Mouse (Mus musculus) adrenal gland, postnatal 0 days (tissue): Measurements from ENCODE around the gene Mtmr10. TPM values are rescaled to one million over a fixed set of nuclear protein-coding genes. Genes with fewer than 3 reads are reported as not detected.

Source experiments
- microRNA-seq: library from miRNA; unstranded; fragments of <30 nt; microRNA quantifications from one replicate; pipeline ENCODE4, GENCODE M21; 2016; ENCODE audit warnings: borderline replicate concordance; ENCODE audit not compliant: insufficient number of aligned reads
- polyA plus RNA-seq: library from polyadenylated mRNA; unstranded; fragments of >200 nt; fragmentation: Nextera tagmentation; extraction: Ambion mirVana; gene quantifications from 2 replicates; pipeline ENCODE4 v1.2.1, GENCODE M21; 2015

Mtmr10 gene
- 5.1 and 6.7 TPM in 2 replicates for polyA plus RNA-seq

GRCm38 (mm10) chr7:64287414-64288091 is at the start of gene Mtmr10:
Gene Mtmr10, plus strand, starts transcription at chr7:64287653.

GRCm38 (mm10) chr7:64373830-64374562 is 86.5 kb downstream of the Mtmr10 start, which contains the start of gene Fan1:
Gene Fan1, minus strand, starts transcription at chr7:64374095.

Small RNAs within 50 kb of the gene (microRNA-seq; reads per million reads assigned to microRNA genes)
- not detected for gene Mir6416

Other genes starting within 250 kb of the Mtmr10 start
- gene Trpm1, start 133.8 kb upstream of the Mtmr10 start, polyA plus RNA-seq = 0.23 TPM in 1 of 2 replicates, not detected in the other
- gene Fan1, start 86.4 kb downstream of the Mtmr10 start, polyA plus RNA-seq = 3.7 and 6.6 TPM in 2 replicates
- gene Mphosph10, start 104.6 kb downstream of the Mtmr10 start, polyA plus RNA-seq = 30.9 and 34.7 TPM in 2 replicates
- gene Mcee, start 105.0 kb downstream of the Mtmr10 start, polyA plus RNA-seq = 146 and 167 TPM in 2 replicates
- 8.6 and 27.2 TPM in 2 replicates for gene Apba2, start 214.1 kb downstream of the Mtmr10 start, polyA plus RNA-seq